9 mouse cellular contexts compared by ENCODE assay signal in the genomic region with DNA sequence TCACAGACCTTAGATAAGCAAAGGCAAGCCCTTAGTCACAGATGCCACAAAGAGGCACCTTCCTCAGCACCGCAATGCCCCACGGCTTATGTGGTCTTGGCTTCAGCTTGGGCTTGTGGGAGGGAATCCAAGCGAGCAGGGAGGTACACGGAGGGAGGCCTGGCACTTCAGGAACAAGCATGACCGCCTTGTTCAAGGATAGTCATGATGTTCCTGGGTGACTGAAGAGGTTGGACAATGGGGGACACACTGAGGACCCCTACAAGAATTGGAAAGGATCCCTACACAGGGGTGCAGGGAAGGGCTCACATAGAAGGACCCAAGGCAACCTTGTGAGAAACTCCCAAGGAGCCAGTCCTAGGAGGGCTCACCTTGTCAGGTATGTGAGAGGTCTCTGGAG. TPM values are rescaled to one million over a fixed set of nuclear protein-coding genes. Genes with fewer than 3 reads are reported as not detected.
DNase-seq lines count a peak whose midpoint lies in the region; ATAC-seq and TF ChIP-seq lines count a peak whose summit lies in the region.
"Had no signal": no experiment of that assay in that cellular context is flagged by ENCODE, and none has a peak within 500 bp of the region (broad histone marks: within the 10 kb centered on the region; RNA-seq: fewer than 3 reads in every experiment).

No protein-coding gene starts in this region.

- H3K27me3 ChIP-seq in E14TG2a.4 (ENCODE audit: insufficient read depth, low read length), result peaks cover 18% of the 10 kb centered on the region
- no peaks in the 10 kb centered on the region for H3K27me3 ChIP-seq in forebrain, embryonic 14.5 days (replicated peaks; ENCODE audit: control insufficient read depth, insufficient read depth, low read length)
- H3K27me3 ChIP-seq in limb, embryonic 15.5 days, result no peaks in the 10 kb centered on the region

- TF ChIP-seq CTCF in E14TG2a.4 (conservative IDR thresholded peaks at IDR 0.05; ENCODE audit: low read length), result no peak

- ATAC-seq in cerebellum, adult (ENCODE audit: insufficient number of reproducible peaks, low FRiP score, low TSS enrichment), result no peak
- no peak for ATAC-seq in forebrain, embryonic 14.5 days
- ATAC-seq in limb, embryonic 15.5 days (ENCODE audit: insufficient number of reproducible peaks, low FRiP score, low TSS enrichment, low read depth), result no peak
- no peak for ATAC-seq in CD4-positive, CD25-positive, alpha-beta regulatory T cell, adult 4 months

- peak overlapping the region; percentile 98 for H3K9ac ChIP-seq in forebrain, embryonic 14.5 days (ENCODE audit: low read length)
- no peak overlapping the region for H3K9ac ChIP-seq in limb, embryonic 15.5 days

- peak overlapping the region; percentile 93 for H3K4me2 ChIP-seq in forebrain, embryonic 14.5 days (ENCODE audit: low read length)
- peak overlapping the region; percentile 91; the same call in 1 of the 2 replicates for H3K4me2 ChIP-seq in limb, embryonic 15.5 days

- DNase-seq in cerebellum, adult 9-11 months, result peak; percentile 61
- no peak for DNase-seq in forebrain, embryonic 14.5 days (ENCODE audit: low spot score)
- DNase-seq in retina, embryonic 14.5 days (ENCODE audit: low spot score), result no peak
- no peak for DNase-seq in B cell, adult 2 months

- H3K4me3 ChIP-seq in E14TG2a.4 (replicated peaks; ENCODE audit: low read length), result peak overlapping the region; percentile 91
- peak overlapping the region; percentile 93 for H3K4me3 ChIP-seq in forebrain, embryonic 14.5 days (ENCODE audit: low read depth, low read length)
- H3K4me3 ChIP-seq in limb, embryonic 15.5 days, result peak overlapping the region; percentile 95

- 91% methylated on average over 5 of the region's 5 CpGs for WGBS in forebrain, embryonic 14.5 days
- WGBS in limb, embryonic 15.5 days, result 78% methylated on average over 5 of the region's 5 CpGs

- no peak overlapping the region for H3K27ac ChIP-seq in forebrain, embryonic 14.5 days (ENCODE audit: low read depth, low read length)
- no peak overlapping the region for H3K27ac ChIP-seq in limb, embryonic 15.5 days

- H3K9me3 ChIP-seq in E14TG2a.4 (ENCODE audit: low read length), result no peaks in the 10 kb centered on the region
- no peaks in the 10 kb centered on the region for H3K9me3 ChIP-seq in forebrain, embryonic 14.5 days (replicated peaks; ENCODE audit: control insufficient read depth, low read length)
- H3K9me3 ChIP-seq in limb, embryonic 15.5 days, result no peaks in the 10 kb centered on the region

- peaks cover 64% of the 10 kb centered on the region for H3K4me1 ChIP-seq in E14TG2a.4 (replicated peaks; ENCODE audit: low read depth, low read length)
- H3K4me1 ChIP-seq in forebrain, embryonic 14.5 days (ENCODE audit: control insufficient read depth, insufficient read depth, low read length), result peaks cover 16% of the 10 kb centered on the region
- H3K4me1 ChIP-seq in limb, embryonic 15.5 days, result peaks cover 41% of the 10 kb centered on the region

- peaks cover 20% of the 10 kb centered on the region for H3K36me3 ChIP-seq in E14TG2a.4 (ENCODE audit: insufficient read depth, low read length)
- H3K36me3 ChIP-seq in forebrain, embryonic 14.5 days (ENCODE audit: control insufficient read depth, insufficient read depth, low read length), result no peaks in the 10 kb centered on the region
- 0 out of 2 replicates have a peak, but pooled peaks cover 4% of the 10 kb centered on the region for H3K36me3 ChIP-seq in limb, embryonic 15.5 days

RNA-seq across cellular contexts. Expression of a gene that starts 1.0 kb away (rescaled TPM):
- 16.6 and 18.7 TPM in 2 replicates for polyA plus RNA-seq in forebrain, embryonic 14.5 days (2014; fragmentation: Nextera tagmentation; extraction: Ambion mirVana)
- 10.6 and 12.9 TPM in 2 replicates for polyA plus RNA-seq in limb, embryonic 15.5 days (2015; fragmentation: Nextera tagmentation; extraction: Ambion mirVana)
- 10 to 100 TPM in 1 of 2 experiments, 1 to 10 TPM in 1; 9.6 to 15.1 TPM for polyA plus RNA-seq in CD4-positive, CD25-positive, alpha-beta regulatory T cell, adult 4 months (2017; shearing (Covaris generic))

RNA-seq across cellular contexts. Expression of a gene that starts 22.7 kb away (rescaled TPM):
- not detected in 2 replicates for polyA plus RNA-seq in forebrain, embryonic 14.5 days (2014; fragmentation: Nextera tagmentation; extraction: Ambion mirVana)
- polyA plus RNA-seq in limb, embryonic 15.5 days (2015; fragmentation: Nextera tagmentation; extraction: Ambion mirVana), result 0.19 TPM in 1 of 2 replicates, not detected in the other
- not detected for polyA plus RNA-seq in CD4-positive, CD25-positive, alpha-beta regulatory T cell, adult 4 months (2017; shearing (Covaris generic))
- polyA plus RNA-seq: C2C12 had no signal

RNA-seq across cellular contexts. Expression of a gene that starts 43.0 kb away (rescaled TPM):
- 354 and 404 TPM in 2 replicates for polyA plus RNA-seq in forebrain, embryonic 14.5 days (2014; fragmentation: Nextera tagmentation; extraction: Ambion mirVana)
- polyA plus RNA-seq in limb, embryonic 15.5 days (2015; fragmentation: Nextera tagmentation; extraction: Ambion mirVana), result 113 and 182 TPM in 2 replicates
- polyA plus RNA-seq in CD4-positive, CD25-positive, alpha-beta regulatory T cell, adult 4 months (2017; shearing (Covaris generic)), result 1 to 10 TPM; 5.7 to 6.9 TPM

RNA-seq across cellular contexts. Expression of a gene that starts 49.1 kb away (rescaled TPM):
- polyA plus RNA-seq in forebrain, embryonic 14.5 days (2014; fragmentation: Nextera tagmentation; extraction: Ambion mirVana), result 32.5 and 46.1 TPM in 2 replicates
- polyA plus RNA-seq in limb, embryonic 15.5 days (2015; fragmentation: Nextera tagmentation; extraction: Ambion mirVana), result 560 and 613 TPM in 2 replicates
- polyA plus RNA-seq in CD4-positive, CD25-positive, alpha-beta regulatory T cell, adult 4 months (2017; shearing (Covaris generic)), result 1,000 to 10,000 TPM in 1 of 2 experiments, 100 to 1,000 TPM in 1; 784 to 1,045 TPM

RNA-seq across cellular contexts. Expression of a gene that starts 59.2 kb away (rescaled TPM):
- 9.5 and 10.2 TPM in 2 replicates for polyA plus RNA-seq in forebrain, embryonic 14.5 days (2014; fragmentation: Nextera tagmentation; extraction: Ambion mirVana)
- 25.4 and 28.5 TPM in 2 replicates for polyA plus RNA-seq in limb, embryonic 15.5 days (2015; fragmentation: Nextera tagmentation; extraction: Ambion mirVana)
- 1 to 10 TPM; 1.5 to 3.3 TPM for polyA plus RNA-seq in CD4-positive, CD25-positive, alpha-beta regulatory T cell, adult 4 months (2017; shearing (Covaris generic))

Comparison
In these comparisons a context has a peak if more than half of its experiments do, and no peak if none do; other contexts are left out.
1. RNA of a gene that starts 43.0 kb away (polyA plus RNA-seq): 354 to 404 TPM in forebrain, embryonic 14.5 days and 113 to 182 TPM in limb, embryonic 15.5 days; 5.7 to 6.9 TPM in CD4-positive, CD25-positive, alpha-beta regulatory T cell, adult 4 months; every median in the first group is over 10 times any median in the second.
2. Peak in every context shown above with its lines, with median percentiles within 50 percentile points of each other: H3K4me3 ChIP-seq.